Mouse (Mus musculus) megakaryocyte-erythroid progenitor cell, adult 5-6 weeks (primary cell): ENCODE results near the gene Akap2. TPM values are rescaled to one million over a fixed set of nuclear protein-coding genes. Genes with fewer than 3 reads are reported as not detected.

Experiments
- ATAC-seq: replicated peaks from 2 replicates; pipeline ENCODE4 v1.8.0; 2016; ENCODE audit warnings: mild to moderate bottlenecking, inconsistent platforms; ENCODE audit not compliant: severe bottlenecking, poor library complexity, low FRiP score, low TSS enrichment
- total RNA-seq, 2 experiments: library from RNA; stranded (forward) in 1 of 2; stranded (reverse) in 1 of 2; fragments of 200-1000, 215-1000 nt in 1 of 2; fragments of >200 nt in 1 of 2; fragmentation: Nextera tagmentation in 1 of 2; gene quantifications; 2 replicates each; pipeline ENCODE4 v1.2.3; 2014 to 2017

Akap2 gene
- total RNA-seq, 2 experiments from 2014 or later: 0.42 TPM; not detected in 1

- ATAC-seq: no peak
These were observed 130.2 kb downstream of the Akap2 start for GRCm38 (mm10) chr4:57847676-57848075.

GRCm38 (mm10) chr4:57849465-57849864 is 132.0 kb downstream of the Akap2 start:
- peak; percentile 52 for ATAC-seq

DNA sequence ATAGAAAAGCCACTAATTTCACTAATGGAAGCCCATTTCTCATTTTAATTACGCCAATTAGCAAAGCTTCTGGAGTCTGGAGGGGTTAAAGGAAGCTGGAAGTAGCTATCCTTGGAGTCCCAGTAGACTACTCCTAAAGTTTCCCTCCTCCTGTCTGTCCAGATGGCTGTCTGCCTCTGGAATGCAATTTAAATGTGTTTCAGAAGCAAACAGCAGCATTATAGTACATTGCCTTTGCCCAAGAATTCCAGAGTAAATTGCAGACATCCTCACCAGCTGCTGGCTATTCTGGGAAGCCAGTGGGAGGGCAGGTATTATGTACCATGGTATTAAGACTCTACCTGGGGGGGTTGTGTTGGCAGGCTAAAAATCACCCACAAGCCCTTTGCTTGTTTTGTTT is 134.3 kb downstream of the Akap2 start:
- ATAC-seq: no peak

DNA sequence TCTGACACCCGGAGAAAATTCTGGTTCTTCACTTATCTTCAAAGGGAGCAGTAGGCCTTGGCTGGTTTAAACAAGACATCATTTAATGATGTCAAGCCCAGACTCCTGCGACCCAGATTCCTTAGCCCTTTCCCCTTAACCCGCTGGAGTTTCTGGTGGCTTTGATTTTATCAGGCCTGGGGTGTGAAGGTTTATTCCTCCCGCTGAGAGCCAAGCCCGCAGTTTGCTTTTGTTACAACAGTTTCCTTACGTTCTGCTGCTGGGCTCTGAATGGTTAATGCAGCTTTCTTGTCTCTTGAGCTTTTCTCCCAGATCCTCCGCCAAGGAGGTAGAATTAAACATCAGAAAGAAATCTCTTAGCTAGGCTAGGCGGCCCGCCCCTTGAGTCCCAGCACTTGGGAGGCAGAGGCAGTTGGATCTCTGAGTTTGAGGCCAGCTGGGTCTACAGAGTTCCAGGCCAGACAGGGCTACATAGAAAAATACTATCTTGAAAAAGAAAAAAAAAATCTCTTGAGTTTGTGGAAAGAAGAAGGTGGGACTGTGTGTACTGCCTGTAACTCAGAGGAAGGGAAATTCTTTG is 135.1 kb downstream of the Akap2 start:
- no peak for ATAC-seq

DNA sequence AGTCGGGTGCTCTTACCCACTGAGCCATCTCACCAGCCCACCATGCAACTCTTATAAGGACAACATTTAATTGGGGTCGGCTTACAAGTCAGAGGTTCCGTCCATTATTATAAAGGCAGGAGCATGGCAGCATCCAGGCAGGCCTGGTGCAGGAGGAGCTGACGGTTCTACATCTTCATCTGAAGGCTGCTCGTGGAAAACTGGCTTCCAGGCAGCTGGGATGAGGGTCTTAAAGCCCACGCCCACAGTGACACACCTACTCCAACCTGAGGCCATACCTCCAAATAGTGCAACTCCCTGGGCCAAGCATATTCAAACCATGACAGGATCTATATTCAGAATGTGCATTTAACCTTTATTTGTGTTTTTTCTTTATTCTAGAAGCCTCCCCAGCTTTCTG is 136.7 kb downstream of the Akap2 start:
- no peak for ATAC-seq

DNA sequence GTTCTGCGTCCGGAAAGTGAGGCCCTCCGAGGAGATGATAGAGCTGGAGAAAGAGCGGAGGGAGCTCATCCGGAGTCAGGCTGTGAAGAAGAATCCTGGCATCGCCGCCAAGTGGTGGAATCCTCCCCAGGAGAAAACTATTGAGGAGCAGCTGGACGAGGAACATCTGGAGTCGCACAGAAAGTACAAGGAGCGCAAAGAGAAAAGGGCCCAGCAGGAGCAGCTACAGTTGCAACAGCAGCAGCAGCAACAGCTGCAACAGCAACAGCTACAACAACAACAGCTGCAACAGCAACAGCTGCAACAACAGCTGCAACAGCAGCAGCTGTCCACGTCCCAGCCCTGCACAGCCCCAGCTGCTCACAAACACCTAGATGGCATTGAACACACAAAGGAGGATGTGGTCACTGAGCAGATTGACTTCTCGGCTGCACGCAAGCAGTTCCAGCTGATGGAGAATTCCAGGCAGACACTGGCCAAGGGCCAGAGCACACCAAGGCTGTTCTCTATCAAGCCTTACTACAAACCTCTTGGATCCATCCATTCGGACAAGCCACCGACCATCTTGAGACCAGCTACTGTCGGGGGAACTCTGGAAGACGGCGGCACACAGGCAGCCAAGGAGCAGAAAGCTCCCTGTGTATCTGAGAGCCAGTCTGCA is 138.0 kb downstream of the Akap2 start:
- no peak for ATAC-seq

DNA sequence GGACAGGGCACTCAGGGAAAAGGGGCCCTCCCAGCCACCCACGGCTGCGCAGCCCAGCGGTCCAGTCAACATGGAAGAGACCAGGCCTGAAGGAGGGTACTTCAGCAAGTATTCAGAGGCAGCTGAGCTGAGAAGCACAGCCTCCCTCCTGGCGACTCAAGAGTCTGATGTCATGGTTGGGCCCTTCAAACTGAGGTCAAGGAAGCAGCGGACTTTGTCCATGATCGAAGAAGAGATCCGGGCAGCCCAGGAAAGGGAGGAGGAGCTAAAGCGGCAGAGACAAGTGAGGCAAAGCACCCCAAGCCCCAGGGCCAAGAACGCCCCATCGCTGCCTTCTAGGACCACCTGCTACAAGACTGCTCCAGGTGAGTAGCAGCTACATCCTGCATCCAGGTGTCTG is 139.2 kb downstream of the Akap2 start:
- no peak for ATAC-seq

- ATAC-seq: no peak
These were observed 142.8 kb downstream of the Akap2 start for GRCm38 (mm10) chr4:57860204-57860611.

GRCm38 (mm10) chr4:57861166-57861565 is 143.7 kb downstream of the Akap2 start:
- ATAC-seq: no peak

DNA sequence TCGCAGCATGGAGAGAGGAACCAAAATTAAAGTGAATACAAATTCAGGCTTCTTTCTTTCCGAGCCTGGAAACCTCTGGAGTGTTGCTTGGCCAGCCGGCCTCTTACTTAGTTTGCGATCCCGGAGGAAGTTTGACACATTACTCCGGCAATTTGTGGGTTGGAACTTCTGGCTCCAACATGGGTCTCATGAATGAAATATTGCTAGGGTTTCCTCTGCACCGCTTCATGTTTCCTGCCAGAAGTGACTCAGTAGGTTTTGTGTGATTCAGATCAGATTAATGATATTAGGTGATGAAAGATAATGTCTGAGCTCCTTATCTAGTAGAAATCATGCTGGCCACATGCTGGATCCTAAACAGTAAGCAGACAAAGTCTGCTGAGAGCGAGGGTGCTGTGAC is 144.4 kb downstream of the Akap2 start:
- no peak for ATAC-seq

DNA sequence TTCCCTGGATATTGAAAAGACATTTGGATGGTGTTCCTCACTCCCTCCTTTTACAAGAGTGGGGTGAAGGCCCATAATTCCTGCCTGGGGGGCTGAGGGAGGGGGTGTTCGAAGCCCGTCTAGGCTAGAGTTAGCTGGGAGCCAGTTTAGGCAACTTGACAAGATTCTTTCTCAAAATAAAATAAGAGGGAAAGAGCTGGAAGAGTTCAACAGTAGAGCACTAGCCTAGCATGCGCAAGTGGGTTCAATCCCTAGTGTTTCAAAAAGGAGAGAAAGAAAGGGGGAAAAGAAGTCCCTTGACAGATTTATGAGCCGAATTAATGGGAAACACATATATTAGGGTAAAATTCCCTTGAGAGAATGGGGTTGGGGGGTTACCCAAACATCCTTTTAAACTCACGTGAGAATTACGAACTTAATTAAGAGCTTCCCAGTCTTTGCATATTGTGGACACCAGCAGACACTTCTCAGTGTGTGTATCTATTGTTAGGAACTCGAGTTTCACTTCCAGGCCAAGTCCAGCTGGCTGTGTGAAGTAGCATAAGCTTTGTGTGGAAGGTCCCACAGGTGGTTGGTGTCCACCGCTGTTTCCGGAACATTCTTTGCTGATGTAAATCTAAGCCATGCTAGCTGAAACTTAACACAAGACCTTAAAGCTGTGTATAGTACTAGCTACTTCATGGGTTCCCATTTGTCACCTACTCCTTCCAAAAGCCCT is 145.0 kb downstream of the Akap2 start:
- ATAC-seq: no peak

DNA sequence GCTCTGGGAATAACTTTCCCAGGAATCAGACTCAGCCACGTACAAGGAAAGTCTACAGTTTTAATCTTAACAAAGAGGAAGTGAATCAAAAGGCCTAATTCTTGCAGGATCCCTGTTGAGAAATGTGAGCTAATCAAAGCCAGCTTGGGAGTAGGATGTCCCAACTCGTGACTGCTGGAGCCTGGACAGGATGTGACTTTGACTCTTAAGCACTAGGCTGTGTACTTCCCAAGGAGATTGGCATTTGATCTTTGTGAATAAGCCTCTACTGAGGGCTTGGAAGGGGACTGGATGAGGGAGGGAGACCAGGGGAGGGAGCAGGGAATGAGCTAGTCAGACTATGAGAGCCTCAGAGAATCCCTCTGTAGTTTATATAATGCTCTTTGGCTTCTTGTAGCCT is 148.6 kb downstream of the Akap2 start:
- no peak for ATAC-seq

- no peak for ATAC-seq
These were observed 149.5 kb downstream of the Akap2 start for GRCm38 (mm10) chr4:57866990-57867389.

DNA sequence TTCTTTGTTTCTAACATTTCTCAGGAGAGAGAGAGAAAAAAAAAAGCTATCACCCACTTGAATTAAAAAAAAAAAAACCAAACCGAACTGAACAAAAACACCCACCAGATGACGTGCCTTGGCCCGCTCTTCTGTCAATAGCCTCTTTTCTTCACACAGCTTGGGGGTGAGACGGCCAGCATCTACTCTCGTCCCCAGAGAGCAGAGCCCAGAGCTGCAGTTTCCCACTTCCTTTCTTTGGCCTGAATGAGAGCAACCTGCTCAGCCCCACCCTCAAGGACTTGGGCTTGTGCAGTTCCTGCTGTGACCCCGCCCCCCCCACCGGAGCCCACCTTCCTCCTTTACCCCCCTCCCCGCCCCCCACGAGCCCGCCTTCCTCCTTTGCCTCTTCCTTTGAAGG is 150.0 kb downstream of the Akap2 start:
- ATAC-seq: no peak

DNA sequence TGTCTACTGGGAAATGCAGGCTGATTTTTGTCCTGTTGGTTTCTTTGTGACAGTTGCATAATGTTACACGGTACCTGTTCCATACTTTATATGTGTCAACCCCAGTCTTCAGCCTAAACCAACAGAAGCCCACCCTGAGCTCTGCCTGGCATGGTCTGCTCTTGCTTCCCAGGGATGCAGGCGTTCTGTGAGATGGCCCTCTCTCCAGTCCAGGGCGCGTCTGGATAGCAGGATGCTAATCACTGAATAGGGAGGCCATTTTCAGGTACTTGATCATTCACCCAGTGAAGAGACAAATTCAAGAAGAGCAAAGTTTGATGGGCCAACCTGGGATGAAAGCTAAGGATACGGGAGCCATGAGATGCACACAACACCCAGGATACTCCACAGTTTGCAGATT is 161.7 kb downstream of the Akap2 start:
- no peak for ATAC-seq

DNA sequence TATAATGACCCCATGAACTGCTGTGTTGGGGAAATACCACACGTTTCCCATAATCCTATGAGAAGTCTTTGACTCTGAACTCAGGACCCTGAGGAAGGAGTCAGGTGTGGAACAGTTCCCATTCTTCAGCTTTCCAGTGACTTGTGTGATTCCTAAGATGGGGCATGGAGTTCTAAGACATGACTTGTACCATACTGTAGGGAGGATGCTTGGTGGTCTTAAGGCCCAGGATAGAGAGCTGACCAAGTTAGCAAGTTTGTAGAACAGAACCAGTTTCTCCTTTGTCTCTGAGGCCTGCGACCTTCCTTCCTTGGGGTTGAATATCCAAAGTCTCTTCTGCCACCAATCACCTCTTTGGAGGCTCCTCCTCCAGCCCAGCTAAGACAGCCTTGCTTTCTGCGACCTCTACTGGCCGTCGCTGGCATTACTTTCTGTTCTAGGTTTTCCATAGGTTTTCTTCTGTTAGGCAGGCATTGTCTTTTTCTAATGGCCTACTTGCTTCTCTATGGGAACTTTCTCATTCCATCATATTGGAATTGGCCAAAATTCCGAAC is 162.4 kb downstream of the Akap2 start:
- ATAC-seq: peak; percentile 95

GRCm38 (mm10) chr4:57883520-57884421 is 166.3 kb downstream of the Akap2 start:
- ATAC-seq: no peak

DNA sequence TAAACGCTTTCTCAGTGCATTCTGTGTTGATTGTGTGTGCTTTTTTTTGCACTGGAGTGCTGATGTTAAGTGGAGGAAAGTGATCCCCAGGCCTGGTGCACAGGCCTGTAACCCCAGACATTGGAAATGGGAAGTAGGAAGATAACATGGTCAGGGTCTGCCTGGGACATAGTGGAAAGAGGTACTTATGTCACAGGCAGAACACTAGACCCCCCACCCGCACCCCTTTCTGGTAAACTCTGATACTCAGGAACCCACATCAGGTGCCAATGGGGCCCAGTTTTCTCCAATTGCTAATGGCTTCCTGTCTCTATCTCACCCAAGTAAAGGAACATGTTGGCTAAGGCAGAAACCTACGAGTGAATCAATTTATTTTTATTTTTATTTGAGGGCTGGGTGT is 167.1 kb downstream of the Akap2 start:
- no peak for ATAC-seq

DNA sequence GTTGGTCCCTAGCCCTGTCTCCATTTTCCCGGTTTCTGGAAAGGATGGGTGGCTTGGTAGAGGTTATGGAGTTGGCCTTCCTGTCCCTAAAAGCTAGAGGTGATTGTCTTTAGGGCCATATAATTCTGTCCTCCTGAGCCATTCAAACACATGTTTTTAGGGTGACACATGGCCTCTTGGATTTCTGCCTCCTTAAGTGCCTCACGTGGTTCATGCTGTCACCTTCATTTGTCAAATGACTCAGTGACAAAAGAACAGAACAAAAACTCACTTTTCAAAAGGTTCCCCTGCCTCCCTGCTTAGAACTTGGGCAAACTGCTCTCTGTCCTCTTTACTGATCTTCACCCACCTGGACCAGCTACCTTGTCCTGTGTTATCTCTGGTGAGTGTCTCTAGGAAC is 167.7 kb downstream of the Akap2 start:
- ATAC-seq: no peak
